Mouse (Mus musculus): ENCODE results near the gene B3gat3.
A peak's percentile ranks its signal among the peaks of the same experiment; 100 is the strongest.

Gene B3gat3

DNA sequence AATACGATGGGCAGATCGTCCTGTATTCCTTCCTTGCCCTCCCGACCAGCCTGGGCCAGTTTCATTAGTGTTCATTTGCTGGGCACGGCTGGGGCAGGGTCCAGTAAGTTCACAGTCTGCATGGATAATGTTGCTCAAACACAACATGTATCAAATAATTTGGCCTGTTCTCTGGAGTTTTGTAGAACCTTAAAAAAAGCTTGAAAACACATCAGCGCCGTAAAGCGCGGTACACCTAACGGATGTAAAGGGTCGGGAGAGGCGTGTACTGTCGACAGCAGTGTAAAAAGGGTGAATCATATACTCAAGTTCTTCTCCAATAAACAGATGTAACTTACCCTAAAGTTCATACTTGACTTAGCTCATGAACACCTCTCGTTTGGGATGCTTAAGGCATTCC, 21.6 kb upstream of the B3gat3 start:
- no peak for DNase-seq

GRCm38 (mm10) chr19:8899079-8899478, 21.1 kb upstream of the B3gat3 start:
- DNase-seq: no peak

- DNase-seq: no peak
Observed at GRCm38 (mm10) chr19:8903412-8903811, 16.8 kb upstream of the B3gat3 start.

GRCm38 (mm10) chr19:8908531-8908930, 11.6 kb upstream of the B3gat3 start:
- DNase-seq: no peak

- no peak for DNase-seq
Observed at GRCm38 (mm10) chr19:8911810-8912209, 8.4 kb upstream of the B3gat3 start.

DNA sequence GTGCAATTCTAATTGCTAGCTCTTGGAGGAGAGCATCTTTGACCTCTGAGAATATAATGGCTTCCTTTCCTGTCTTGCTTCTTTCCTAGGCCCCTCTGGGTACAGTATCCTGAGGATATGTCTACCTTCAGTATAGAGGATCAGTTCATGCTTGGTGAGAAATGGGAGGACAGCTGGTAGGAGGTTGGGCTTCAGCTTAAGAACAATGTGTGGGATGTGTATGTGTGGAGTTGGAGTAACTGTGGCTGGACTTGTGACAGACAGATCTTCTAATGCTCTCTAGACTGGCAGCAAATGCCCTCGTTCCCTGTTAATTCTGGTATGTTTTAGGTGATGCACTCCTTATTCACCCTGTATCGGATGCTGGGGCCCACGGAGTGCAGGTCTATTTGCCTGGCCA, 6.0 kb upstream of the B3gat3 start:
- no peak for DNase-seq

GRCm38 (mm10) chr19:8919000-8919399, 1.2 kb upstream of the B3gat3 start:
- no peak for DNase-seq

- DNase-seq: no peak
Observed at GRCm38 (mm10) chr19:8919684-8920072, 496 bp upstream of the B3gat3 start.

DNA sequence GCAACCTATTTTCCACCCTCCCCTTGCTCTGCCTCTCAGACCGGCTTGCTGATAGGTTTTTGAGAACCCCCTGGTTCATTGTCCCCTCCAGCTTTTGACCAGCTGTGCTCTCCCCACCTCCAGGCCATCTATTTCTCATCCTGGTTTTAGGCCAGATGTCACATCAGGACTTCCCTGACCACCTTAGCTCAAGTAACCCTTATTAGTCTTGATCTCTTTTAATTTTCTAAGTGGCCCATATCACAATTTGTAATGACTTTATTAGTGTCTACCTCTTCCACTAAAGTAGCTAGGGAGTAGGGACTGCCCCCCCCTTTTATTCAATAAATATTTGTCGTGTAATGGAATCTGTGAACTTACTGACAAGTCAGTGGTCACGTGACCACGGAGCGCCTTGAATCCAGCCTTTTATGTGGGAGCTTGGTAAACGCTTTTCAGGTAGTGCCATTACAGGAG, 690 bp downstream of the B3gat3 start:
- no peak for DNase-seq

DNA sequence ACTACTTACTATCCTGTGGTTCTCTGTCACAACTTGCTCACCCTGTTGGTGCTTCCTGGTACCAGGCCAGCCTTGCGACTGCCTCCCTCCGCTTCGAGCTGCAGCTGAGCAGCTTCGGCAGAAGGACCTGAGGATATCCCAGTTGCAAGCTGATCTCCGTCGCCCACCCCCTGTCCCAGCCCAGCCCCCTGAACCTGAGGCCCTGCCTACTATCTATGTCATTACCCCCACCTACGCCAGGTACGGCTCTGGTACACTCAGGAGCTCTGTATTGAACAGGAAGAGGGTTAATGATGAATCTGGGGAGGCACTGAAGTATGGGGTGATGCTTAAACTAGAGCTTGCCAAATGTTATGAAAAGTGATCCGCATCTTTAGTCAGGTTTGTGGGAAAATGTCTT, 1.6 kb downstream of the B3gat3 start:
- no peak for DNase-seq

DNA sequence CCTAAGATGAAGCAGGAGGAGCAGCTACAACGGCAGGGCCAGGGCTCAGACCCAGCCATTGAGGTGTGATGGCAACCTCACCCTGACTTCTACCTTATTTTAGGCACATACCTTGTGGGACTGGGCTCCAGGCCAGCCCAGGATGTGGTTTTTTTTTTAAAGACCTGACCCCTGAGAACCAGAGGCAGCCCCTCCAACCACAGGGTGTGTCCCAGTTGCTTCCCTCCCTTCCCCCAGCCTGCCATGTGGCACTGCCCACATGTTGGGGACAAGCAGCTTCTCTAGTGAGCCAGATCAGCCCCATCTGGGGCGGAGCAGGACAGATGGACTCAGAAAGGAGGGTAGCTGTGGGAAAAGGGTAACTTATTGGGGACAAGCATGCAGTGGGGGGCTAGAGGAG, 6.6 kb downstream of the B3gat3 start:
- DNase-seq: no peak

DNA sequence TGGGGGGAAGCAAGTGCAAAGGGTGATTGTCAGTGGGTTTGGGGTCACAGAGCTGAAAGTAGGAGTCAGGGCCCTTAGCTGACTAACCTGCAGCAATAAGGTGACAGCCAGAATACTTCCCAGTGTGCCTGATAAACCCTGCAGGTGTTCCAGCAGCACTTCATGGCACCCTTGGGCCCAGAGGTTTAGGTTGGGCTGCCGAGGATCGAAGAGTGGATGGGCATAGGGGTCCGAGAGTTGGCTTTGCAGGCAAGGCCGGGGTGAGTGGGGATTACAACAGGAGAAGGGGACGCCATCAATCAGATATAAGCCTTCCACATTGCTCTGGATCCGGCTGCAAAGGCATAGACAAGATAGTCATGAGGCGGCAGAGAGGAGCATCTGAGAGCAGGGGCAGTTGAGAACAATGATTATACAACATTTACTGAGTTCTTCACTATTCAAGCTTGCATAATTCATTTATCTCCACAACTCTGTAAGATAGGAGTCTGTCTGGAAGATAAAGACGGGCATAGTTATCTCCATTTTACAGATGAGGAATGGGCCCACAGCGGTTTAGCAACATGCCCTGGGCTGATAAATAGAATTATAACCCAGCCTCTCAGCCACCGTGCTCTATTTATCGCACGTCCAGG, 7.8 kb downstream of the B3gat3 start:
- no peak for DNase-seq

DNA sequence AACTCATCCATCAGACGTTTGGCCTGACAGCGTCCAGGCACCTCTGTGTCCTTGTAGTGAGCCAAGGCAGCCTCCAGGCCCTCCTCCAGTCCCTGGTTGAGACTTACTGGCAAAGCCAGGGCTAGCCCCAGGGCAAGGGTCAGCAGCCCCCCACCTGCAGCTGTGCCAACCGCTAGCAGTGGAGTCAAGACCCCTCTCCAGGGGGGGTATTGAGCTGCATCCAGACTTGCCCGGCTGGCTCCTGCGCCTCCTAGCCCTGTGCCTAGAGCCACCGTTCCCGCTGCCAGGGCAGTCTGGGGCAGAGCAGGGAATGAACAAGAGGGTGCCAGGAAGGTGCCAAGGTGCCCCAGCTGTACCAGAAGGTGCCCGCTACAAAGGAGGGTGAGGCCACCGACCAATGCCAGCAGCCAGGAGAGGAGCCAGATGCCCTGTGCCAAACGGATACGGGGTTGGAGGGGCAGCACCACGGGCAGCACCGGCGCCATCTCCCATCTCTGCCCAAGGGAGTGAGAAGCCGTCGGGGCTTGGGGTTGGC, 8.6 kb downstream of the B3gat3 start:
- DNase-seq: no peak

DNA sequence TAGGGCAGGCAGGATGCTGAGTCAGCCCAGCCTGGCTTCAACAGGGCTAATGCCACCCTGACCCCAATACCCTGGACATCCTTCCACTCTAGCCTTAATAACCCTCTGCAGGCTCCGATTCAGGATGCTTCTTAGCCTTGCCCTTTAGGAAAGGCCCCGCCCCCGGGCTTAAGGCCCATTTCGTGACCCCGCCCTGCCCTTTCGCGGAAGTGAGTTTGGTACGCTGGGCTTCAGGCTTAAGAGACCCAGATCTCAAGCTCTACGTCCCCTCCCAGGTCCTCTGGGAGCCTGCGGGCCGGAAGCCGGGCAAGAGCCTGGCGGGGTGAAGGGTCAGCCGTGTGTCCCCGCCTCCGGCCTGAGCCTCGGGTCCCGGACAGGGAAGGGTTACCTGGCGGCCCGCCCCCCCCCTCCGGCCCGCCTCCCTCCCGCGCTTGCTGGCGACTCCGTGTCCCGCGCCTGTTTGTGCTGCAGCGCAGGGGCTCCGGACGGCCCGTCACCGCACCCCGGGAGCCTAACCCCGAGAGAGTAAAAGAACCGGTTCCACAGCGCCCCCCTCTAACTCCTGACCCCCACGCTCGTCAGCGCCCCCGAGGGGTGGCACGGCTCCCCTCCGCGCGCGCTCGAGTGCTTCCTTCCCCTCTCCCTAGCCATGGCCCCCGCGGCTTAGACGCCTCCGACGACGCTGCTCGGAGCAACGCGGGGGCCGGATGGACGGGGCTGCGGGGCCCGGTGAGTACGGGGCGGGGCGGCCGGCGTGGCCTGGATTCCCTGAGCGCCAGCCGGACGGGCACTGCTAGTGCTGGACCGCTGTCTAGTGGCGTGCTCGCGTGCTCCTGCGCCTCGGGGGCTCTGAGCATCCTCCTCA, 9.3 kb downstream of the B3gat3 start, which contains the start of the genes Rom1 and Eml3:
Gene Rom1 (minus strand): TSS at position 133 of the 865 bp plus-strand sequence.
Gene Eml3 (plus strand): TSS at position 329 of the 865 bp plus-strand sequence.
- peak; percentile 48 for DNase-seq

DNA sequence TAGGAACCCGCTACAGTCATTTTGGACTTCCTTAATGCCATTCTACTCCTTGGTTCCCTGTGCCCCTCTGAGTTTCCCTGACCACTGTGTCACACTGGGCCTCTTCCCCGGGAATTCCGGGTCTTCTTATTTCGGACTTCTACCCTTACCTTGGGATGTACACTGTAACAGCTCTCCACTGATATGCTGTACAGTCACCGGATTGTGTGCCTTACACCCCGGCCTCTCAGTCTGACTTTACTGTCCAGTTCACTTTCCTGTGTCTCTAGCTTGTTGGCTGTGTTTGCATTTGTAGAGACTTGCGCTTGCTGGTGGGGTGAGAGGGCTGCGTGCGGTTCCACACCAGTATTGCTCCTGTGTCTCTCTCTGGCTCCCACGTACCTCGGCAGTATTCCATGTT, 9.9 kb downstream of the B3gat3 start:
- DNase-seq: no peak

- no peak for DNase-seq
Observed at GRCm38 (mm10) chr19:8930771-8931170, 10.6 kb downstream of the B3gat3 start.

- no peak for DNase-seq
Observed at GRCm38 (mm10) chr19:8936736-8937135, 16.6 kb downstream of the B3gat3 start.

DNA sequence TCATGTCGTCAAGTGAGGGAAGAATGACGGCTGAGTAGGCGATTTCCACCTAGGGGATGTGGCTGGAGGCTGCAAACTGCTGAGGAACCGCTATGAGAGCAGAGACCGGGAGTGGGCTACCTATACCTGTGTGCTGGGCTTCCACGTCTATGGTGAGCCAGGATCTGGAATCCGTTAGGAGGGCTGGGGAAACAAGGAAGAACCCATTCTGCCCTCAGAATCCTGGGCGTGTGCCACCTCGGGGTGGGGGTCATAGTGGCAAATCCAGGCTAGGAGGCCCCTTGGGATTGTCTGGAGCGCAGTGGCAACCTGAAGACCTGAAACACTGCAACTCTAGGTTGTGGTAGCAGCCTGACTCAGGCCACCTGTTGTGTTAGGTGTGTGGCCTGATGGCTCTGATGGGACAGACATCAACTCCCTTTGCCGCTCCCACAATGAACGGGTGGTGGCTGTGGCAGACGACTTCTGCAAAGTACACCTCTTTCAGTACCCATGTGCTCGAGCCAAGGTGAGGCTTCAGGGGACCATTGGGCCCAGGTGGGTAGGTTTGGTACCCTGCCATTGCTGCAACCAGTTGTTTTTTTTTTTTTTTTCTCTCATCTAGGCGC, 20.5 kb downstream of the B3gat3 start:
- no peak for DNase-seq

- DNase-seq: no peak
Observed at GRCm38 (mm10) chr19:8941136-8941514, 21.0 kb downstream of the B3gat3 start.

- DNase-seq: peak; percentile 98
Observed at GRCm38 (mm10) chr19:8941515-8942217, 21.5 kb downstream of the B3gat3 start, which contains the start of gene Mta2. Gene Mta2, plus strand, starts transcription at chr19:8941875.

DNA sequence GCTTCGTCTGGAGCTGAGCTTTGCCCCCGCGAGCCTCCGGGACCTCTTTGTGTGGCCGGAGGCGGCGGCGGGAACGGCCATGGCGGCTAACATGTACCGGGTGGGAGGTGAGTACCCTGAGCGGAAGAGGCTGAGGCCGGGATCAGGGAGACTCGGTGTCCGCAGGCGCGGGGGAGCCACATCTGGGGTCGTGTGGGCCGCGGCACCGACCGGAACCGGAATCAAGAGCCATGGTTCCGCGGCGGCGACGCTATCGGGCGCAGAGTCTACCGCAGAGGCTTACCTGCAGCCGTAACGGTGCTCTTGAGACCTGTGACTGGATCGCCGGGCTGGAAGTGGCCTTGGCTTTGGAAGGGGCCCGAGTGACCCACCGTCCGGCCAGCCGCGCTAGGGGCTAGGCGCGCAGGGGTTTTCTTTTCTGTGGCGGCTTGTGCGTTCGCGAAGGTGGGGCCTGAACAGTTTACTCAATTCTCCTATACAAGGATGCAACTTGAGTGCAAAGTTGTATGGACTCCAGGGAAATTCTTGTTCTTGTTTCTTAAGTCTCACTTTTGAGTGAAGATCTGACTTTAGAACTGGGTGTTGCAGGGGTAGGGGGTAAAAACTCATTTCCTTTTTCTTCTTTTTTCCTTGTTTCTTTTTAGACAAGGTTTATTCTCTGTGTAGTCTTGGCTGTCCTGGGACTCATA, 22.2 kb downstream of the B3gat3 start:
- no peak for DNase-seq

- DNase-seq: no peak
Observed at GRCm38 (mm10) chr19:8943047-8943446, 22.9 kb downstream of the B3gat3 start.

Data from right cerebral cortex, postnatal 14 days (tissue).